Mouse (Mus musculus) neural tube, embryonic 14.5 days (tissue): Measurements from ENCODE around the gene Fam76b. TPM values are rescaled to one million over a fixed set of nuclear protein-coding genes. Genes with fewer than 3 reads are reported as not detected.
"Not testable (repeated sequence)": the region's sequence is repeated elsewhere in the genome, so short reads cannot be mapped to it uniquely, and the experiment has no call there.

ENCODE experiments used
- ATAC-seq: fragments of 200-750 bp; cut with Nextera tagmentation; 2 replicates; pipeline ENCODE4 v1.8.0; 2017; ENCODE audit warnings: low read depth, mild to moderate bottlenecking, moderate TSS enrichment, moderate library complexity
- H3K27ac ChIP-seq: fragments of 300-500 bp; sonication (generic); 2 replicates; pipeline ENCODE4 v1.5.1; 2014; ENCODE audit warnings: low read depth, mild to moderate bottlenecking, control low read depth, low read length, moderate library complexity, mixed read lengths
- H3K27me3 ChIP-seq: fragments of 300-500 bp; sonication (generic); 2 replicates; pipeline ENCODE4 v1.6.1; 2014; ENCODE audit warnings: low read length; ENCODE audit not compliant: control insufficient read depth, insufficient read depth
- H3K36me3 ChIP-seq: fragments of 300-500 bp; sonication (generic); 2 replicates; pipeline ENCODE4 v1.6.1; 2014; ENCODE audit warnings: low read length, mixed read lengths; ENCODE audit not compliant: control insufficient read depth, insufficient read depth
- H3K4me1 ChIP-seq: fragments of 300-500 bp; sonication (generic); 2 replicates; pipeline ENCODE4 v1.6.1; 2014; ENCODE audit warnings: low read length; ENCODE audit not compliant: control insufficient read depth, insufficient read depth
- H3K4me2 ChIP-seq: fragments of 300-500 bp; sonication (generic); 2 replicates; pipeline ENCODE4 v1.6.1; 2014; ENCODE audit warnings: mild to moderate bottlenecking, low read depth, low read length, control low read depth
- H3K4me3 ChIP-seq: fragments of 300-500 bp; sonication (generic); 2 replicates; pipeline ENCODE4 v1.5.1; 2014; ENCODE audit warnings: low read depth, low read length, control low read depth, mixed read lengths
- H3K9ac ChIP-seq: fragments of 300-500 bp; sonication (generic); replicated peaks from 2 replicates; pipeline ENCODE4 v1.6.1; 2014; ENCODE audit warnings: low read depth, mild to moderate bottlenecking, control low read depth, low read length, mixed read lengths
- H3K9me3 ChIP-seq: fragments of 300-500 bp; sonication (generic); 2 replicates; pipeline ENCODE4 v1.6.1; 2016; ENCODE audit warnings: low read length; ENCODE audit not compliant: control insufficient read depth
- WGBS: fragments of 180-500 bp; shearing (Covaris S2); extraction: QIAGEN DNeasy Blood & Tissue Kit; methylation state at CpG from one replicate; pipeline ENCODE4 v1.1.7; 2014; 5-methylcytosine and 5-hydroxymethylcytosine counted together
- polyA plus RNA-seq: library from polyadenylated mRNA; unstranded; fragments of >200 nt; fragmentation: Nextera tagmentation; extraction: Ambion mirVana; gene quantifications from 2 replicates; pipeline ENCODE4 v1.2.1, GENCODE M21; 2014

Gene Fam76b
- 22.8 and 27.2 TPM in 2 replicates for polyA plus RNA-seq

- H3K9ac ChIP-seq = peak within 1 kb of the TSS; percentile 86
- peaks cover 22% of the 10 kb centered on the region for H3K4me1 ChIP-seq
- peak within 1 kb of the TSS; percentile 99 for H3K27ac ChIP-seq
- peak; percentile 95 for ATAC-seq
- H3K4me2 ChIP-seq = peak within 1 kb of the TSS; percentile 85
- peaks cover 19% of the 10 kb centered on the region for H3K36me3 ChIP-seq
- H3K27me3 ChIP-seq = no peaks in the 10 kb centered on the region
- H3K4me3 ChIP-seq = peak within 1 kb of the TSS; percentile 55
- no peaks in the 10 kb centered on the region for H3K9me3 ChIP-seq
- under 1% methylated on average over 60 of the region's 67 CpGs for WGBS
These were observed at the start of gene Fam76b for GRCm38 (mm10) chr9:13827406-13828086. TSS of gene Fam76b (plus strand) at chr9:13827716.

DNA sequence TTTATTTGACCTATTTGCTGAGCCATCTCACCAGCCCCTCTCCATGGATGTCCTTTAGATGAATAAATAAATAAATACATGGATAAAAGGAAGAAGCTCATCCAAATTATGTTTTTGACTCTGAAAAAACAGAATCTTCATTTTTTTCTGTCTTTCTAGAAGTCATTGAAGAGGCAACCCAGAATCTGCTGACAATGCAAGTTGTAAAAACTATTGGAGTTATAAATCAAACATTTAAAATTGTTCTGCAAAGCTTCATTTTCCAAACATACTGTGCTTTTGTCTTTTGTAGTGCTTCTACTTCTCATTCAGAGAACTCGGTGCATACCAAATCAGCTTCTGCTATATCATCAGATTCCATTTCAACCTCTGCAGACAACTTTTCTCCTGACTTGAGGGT is 45.5 kb upstream of the Fam76b start:
- H3K9ac ChIP-seq = no peak overlapping the region
- H3K4me3 ChIP-seq = no peak overlapping the region
- no peaks in the 10 kb centered on the region for H3K27me3 ChIP-seq
- H3K9me3 ChIP-seq = no peaks in the 10 kb centered on the region
- H3K4me1 ChIP-seq = no peaks in the 10 kb centered on the region
- H3K27ac ChIP-seq = no peak overlapping the region
- no peak overlapping the region for H3K4me2 ChIP-seq
- ATAC-seq = no peak
- 95% methylated on average over 1 of the region's 1 CpGs for WGBS
- H3K36me3 ChIP-seq = 0 out of 2 replicates have a peak, but pooled peaks cover 3% of the 10 kb centered on the region

GRCm38 (mm10) chr9:13790864-13791263 is 36.7 kb upstream of the Fam76b start:
- not testable (repeated sequence) for H3K36me3 ChIP-seq, H3K4me2 ChIP-seq, H3K9me3 ChIP-seq, H3K27ac ChIP-seq, ATAC-seq, H3K4me1 ChIP-seq, H3K9ac ChIP-seq, H3K4me3 ChIP-seq, H3K27me3 ChIP-seq
- WGBS = 98% methylated on average over 7 of the region's 8 CpGs

- ATAC-seq = no peak
- no peaks in the 10 kb centered on the region for H3K4me1 ChIP-seq
- 91% methylated on average over 1 of the region's 1 CpGs for WGBS
- no peaks in the 10 kb centered on the region for H3K27me3 ChIP-seq
- no peak overlapping the region for H3K4me2 ChIP-seq
- no peaks in the 10 kb centered on the region for H3K9me3 ChIP-seq
- peaks cover 13% of the 10 kb centered on the region; the same call in 1 of the 2 replicates for H3K36me3 ChIP-seq
- H3K27ac ChIP-seq = no peak overlapping the region
- H3K9ac ChIP-seq = no peak overlapping the region
- H3K4me3 ChIP-seq = no peak overlapping the region
These were observed 33.2 kb upstream of the Fam76b start for GRCm38 (mm10) chr9:13794302-13794701.

DNA sequence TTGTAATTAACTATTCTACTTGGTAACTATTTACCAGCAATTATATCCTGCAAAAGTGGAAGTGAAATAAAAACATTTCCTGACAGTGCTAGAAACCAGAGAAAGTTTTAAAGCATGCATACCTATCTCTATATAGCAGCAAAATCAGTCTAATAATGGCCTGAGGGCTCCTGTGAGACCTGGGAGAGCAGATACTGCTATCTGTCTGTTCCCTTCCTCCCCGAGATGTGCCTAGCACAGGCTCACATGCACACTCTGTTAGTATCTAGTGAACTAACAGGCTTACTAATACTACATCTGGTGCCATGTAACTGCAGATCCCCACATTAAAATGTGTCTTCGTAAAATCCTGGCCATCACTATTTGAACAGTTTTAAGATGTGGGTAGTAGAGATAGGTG is 32.8 kb upstream of the Fam76b start:
- ATAC-seq = no peak
- 89% methylated on average over 2 of the region's 2 CpGs for WGBS
- Histone ChIP-seq H3K4me3 (no peak overlapping the region), H3K27me3 (no peaks in the 10 kb centered on the region), H3K27ac (no peak overlapping the region), H3K4me2 (no peak overlapping the region), H3K9ac (no peak overlapping the region), H3K4me1 (no peaks in the 10 kb centered on the region), H3K36me3 (peaks cover 17% of the 10 kb centered on the region; the same call in 1 of the 2 replicates), H3K9me3 (no peaks in the 10 kb centered on the region)

- no peak overlapping the region for H3K27ac ChIP-seq
- H3K9ac ChIP-seq = no peak overlapping the region
- no peak overlapping the region for H3K4me3 ChIP-seq
- ATAC-seq = no peak
- H3K4me1 ChIP-seq = no peaks in the 10 kb centered on the region
- peaks cover 37% of the 10 kb centered on the region for H3K36me3 ChIP-seq
- H3K4me2 ChIP-seq = no peak overlapping the region
- H3K9me3 ChIP-seq = no peaks in the 10 kb centered on the region
- 83% methylated on average over 1 of the region's 1 CpGs for WGBS
- no peaks in the 10 kb centered on the region for H3K27me3 ChIP-seq
These were observed 23.0 kb upstream of the Fam76b start for GRCm38 (mm10) chr9:13804480-13804879.

GRCm38 (mm10) chr9:13806854-13807253 is 20.7 kb upstream of the Fam76b start:
- ATAC-seq = no peak
- H3K36me3 ChIP-seq = peaks cover 40% of the 10 kb centered on the region
- 96% methylated on average over 7 of the region's 7 CpGs for WGBS
- no peak overlapping the region for H3K4me2 ChIP-seq
- no peak overlapping the region for H3K4me3 ChIP-seq
- H3K27me3 ChIP-seq = no peaks in the 10 kb centered on the region
- no peaks in the 10 kb centered on the region for H3K4me1 ChIP-seq
- H3K9me3 ChIP-seq = no peaks in the 10 kb centered on the region
- no peak overlapping the region for H3K9ac ChIP-seq
- no peak overlapping the region for H3K27ac ChIP-seq

DNA sequence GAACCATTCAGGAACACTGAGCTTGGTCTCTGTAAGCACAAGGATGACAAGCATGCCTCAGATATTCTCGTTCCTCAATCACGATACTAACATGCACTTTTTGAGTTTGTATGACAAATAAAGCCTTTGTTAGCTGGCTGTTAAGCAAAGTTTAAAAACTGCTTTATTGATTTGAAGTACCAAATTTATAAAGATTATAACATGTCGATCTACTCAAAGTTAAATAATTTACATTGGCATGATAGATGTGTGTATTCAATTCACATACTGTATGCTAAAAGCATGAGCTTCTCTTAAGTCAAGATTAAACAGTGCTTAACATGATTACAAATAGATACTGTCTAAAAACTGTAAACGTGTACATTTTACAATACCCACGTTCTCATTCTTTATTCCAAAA is 19.9 kb upstream of the Fam76b start:
- ATAC-seq = no peak
- H3K36me3 ChIP-seq = peaks cover 48% of the 10 kb centered on the region
- 95% methylated on average over 5 of the region's 5 CpGs for WGBS

GRCm38 (mm10) chr9:13809937-13810336 is 17.6 kb upstream of the Fam76b start:
- Histone ChIP-seq H3K9me3 (no peaks in the 10 kb centered on the region), H3K4me1 (no peaks in the 10 kb centered on the region), H3K27ac (no peak overlapping the region), H3K4me3 (no peak overlapping the region), H3K9ac (no peak overlapping the region), H3K27me3 (no peaks in the 10 kb centered on the region), H3K4me2 (no peak overlapping the region), H3K36me3 (peaks cover 50% of the 10 kb centered on the region)
- ATAC-seq = no peak

More for the DNA sequence above, 19.9 kb upstream of the Fam76b start:
- no peaks in the 10 kb centered on the region for H3K9me3 ChIP-seq
- no peaks in the 10 kb centered on the region for H3K4me1 ChIP-seq
- H3K4me2 ChIP-seq = no peak overlapping the region
- no peak overlapping the region for H3K4me3 ChIP-seq
- no peak overlapping the region for H3K9ac ChIP-seq
- no peak overlapping the region for H3K27ac ChIP-seq
- no peaks in the 10 kb centered on the region for H3K27me3 ChIP-seq
